Mouse (Mus musculus): ENCODE measurements around the gene Oscar.
"Not testable (repeated sequence)": the region's sequence is repeated elsewhere in the genome, so short reads cannot be mapped to it uniquely, and the experiment has no call there.

Gene Oscar

DNA sequence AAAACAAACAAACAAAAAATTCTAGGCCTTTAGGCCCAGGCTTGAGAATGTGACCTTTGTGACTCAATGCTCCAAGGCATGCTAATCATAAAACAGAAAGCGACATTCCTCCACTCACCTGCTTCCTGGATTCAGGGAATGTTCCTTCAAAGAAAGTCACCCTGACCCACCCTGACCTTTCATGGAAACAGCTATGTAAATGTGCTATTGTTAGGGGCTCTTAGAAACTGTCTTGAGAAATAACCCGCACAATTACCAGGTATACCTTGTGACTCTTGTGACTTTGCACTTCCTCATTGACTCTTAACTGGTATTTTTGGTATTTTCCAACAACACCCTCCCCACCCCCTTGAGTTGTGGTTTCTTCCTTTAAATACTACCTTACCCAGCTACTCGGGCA is 45.4 kb downstream of the Oscar start:
- ATAC-seq (ENCODE audit: insufficient number of reproducible peaks, low FRiP score, low TSS enrichment) = not testable (repeated sequence)

DNA sequence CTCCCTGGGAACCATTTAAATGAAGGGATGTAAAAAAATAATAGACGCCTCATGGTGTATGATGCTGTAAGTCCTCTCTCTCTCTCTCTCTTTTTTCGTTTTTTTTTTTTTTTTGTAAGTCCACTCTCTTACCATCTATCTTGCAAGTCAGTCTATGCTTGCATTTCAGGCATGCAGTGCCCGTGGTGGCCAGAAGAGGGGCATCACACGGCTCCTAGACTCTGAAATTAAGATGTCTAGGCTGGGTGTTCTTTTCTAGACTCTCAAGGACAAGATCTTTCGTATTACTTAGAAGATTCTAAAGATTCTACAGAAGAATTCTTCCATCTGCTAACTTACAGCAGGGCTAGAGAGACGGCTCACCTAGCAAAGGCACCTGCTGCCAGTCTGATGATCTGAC is 46.2 kb downstream of the Oscar start:
- ATAC-seq (ENCODE audit: insufficient number of reproducible peaks, low FRiP score, low TSS enrichment) = no peak

DNA sequence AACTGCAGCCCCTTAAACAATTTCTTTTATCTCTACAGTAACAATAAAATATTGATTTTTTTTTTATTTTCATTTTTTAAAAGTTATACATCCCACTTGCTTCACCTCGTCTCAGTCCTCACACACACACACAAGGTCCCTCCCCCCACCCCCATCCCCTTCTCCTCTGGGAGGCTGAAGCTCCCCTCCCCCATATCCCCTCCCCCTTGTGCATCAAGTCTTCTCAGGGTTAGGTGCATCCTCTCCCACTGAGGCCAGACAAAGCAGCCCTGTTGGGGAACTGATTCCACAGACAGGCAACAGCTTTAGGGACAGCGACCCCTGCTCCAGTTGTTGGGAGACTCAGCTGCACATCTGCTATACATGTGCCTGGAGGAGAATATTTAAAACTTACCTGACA is 48.6 kb downstream of the Oscar start:
- no peak for ATAC-seq (ENCODE audit: insufficient number of reproducible peaks, low FRiP score, low TSS enrichment)

Data from cerebellum, adult (tissue).